Mouse (Mus musculus): Measurements from ENCODE around the gene Cd2. TPM values are rescaled to one million over a fixed set of nuclear protein-coding genes. Genes with fewer than 3 reads are reported as not detected.
A peak's percentile ranks its signal among the peaks of the same experiment; 100 is the strongest.

The Cd2 gene
- polyA plus RNA-seq, 1 experiment from 2014 or later = 2.5 TPM

- H3K36me3 ChIP-seq (replicated peaks; ENCODE audit: insufficient read depth, low read length) = no peaks in the 10 kb centered on the region
- no peaks in the 10 kb centered on the region for H3K4me1 ChIP-seq (ENCODE audit: insufficient read depth)
- H3K4me3 ChIP-seq (ENCODE audit: low read depth, low read length) = no peak overlapping the region
- no peaks in the 10 kb centered on the region for H3K9me3 ChIP-seq (ENCODE audit: low read length)
- TF ChIP-seq CTCF (IDR thresholded peaks at IDR 0.05; ENCODE audit: low read depth) = no peak
- TF ChIP-seq EP300 (IDR thresholded peaks at IDR 0.05; ENCODE audit: low read depth) = no peak
- no peak overlapping the region for H3K27ac ChIP-seq (ENCODE audit: low read depth)
- H3K4me2 ChIP-seq (ENCODE audit: low read depth, low read length) = no peak overlapping the region
- no peaks in the 10 kb centered on the region for H3K27me3 ChIP-seq (ENCODE audit: insufficient read depth, low read length)
- DNase-seq (no peak), ATAC-seq (no peak)
- 77% methylated on average over 7 of the region's 7 CpGs for WGBS (ENCODE audit: insufficient replicate concordance)
- H3K9ac ChIP-seq (replicated peaks) = no peak overlapping the region
Measured at GRCm38 (mm10) chr3:101290036-101290435, 2.3 kb upstream of the Cd2 start.

GRCm38 (mm10) chr3:101289406-101289805 lies 1.7 kb upstream of the Cd2 start:
- Histone ChIP-seq H3K27ac (ENCODE audit: low read depth) (no peak overlapping the region; the same call in 1 of the 2 replicates), H3K4me2 (ENCODE audit: low read depth, low read length) (no peak overlapping the region), H3K4me3 (ENCODE audit: low read depth, low read length) (no peak overlapping the region), H3K4me1 (ENCODE audit: insufficient read depth) (no peaks in the 10 kb centered on the region), H3K9ac (replicated peaks) (no peak overlapping the region), H3K9me3 (ENCODE audit: low read length) (no peaks in the 10 kb centered on the region), H3K27me3 (ENCODE audit: insufficient read depth, low read length) (no peaks in the 10 kb centered on the region), H3K36me3 (replicated peaks; ENCODE audit: insufficient read depth, low read length) (no peaks in the 10 kb centered on the region)
- no peak for DNase-seq
- TF ChIP-seq EP300 (IDR thresholded peaks at IDR 0.05; ENCODE audit: low read depth) (no peak), CTCF (IDR thresholded peaks at IDR 0.05; ENCODE audit: low read depth) (no peak)
- peak; percentile 30; the same call in 1 of the 2 replicates for ATAC-seq
- 78% methylated on average over 3 of the region's 3 CpGs for WGBS (ENCODE audit: insufficient replicate concordance)

- Histone ChIP-seq H3K9ac (replicated peaks) (no peak overlapping the region), H3K4me3 (ENCODE audit: low read depth, low read length) (no peak overlapping the region), H3K27ac (ENCODE audit: low read depth) (no peak overlapping the region), H3K36me3 (replicated peaks; ENCODE audit: insufficient read depth, low read length) (no peaks in the 10 kb centered on the region), H3K9me3 (ENCODE audit: low read length) (no peaks in the 10 kb centered on the region), H3K27me3 (ENCODE audit: insufficient read depth, low read length) (no peaks in the 10 kb centered on the region), H3K4me1 (ENCODE audit: insufficient read depth) (no peaks in the 10 kb centered on the region), H3K4me2 (ENCODE audit: low read depth, low read length) (no peak overlapping the region; the same call in 1 of the 2 replicates)
- DNase-seq (no peak), ATAC-seq (no peak)
- 72% methylated on average over 12 of the region's 12 CpGs for WGBS (ENCODE audit: insufficient replicate concordance)
- TF ChIP-seq CTCF (IDR thresholded peaks at IDR 0.05; ENCODE audit: low read depth) (no peak), EP300 (IDR thresholded peaks at IDR 0.05; ENCODE audit: low read depth) (no peak)
Measured at GRCm38 (mm10) chr3:101286336-101287325, 1.1 kb downstream of the Cd2 start.

GRCm38 (mm10) chr3:101285851-101286250 lies 1.9 kb downstream of the Cd2 start:
- no peak overlapping the region for H3K27ac ChIP-seq (ENCODE audit: low read depth)
- H3K9ac ChIP-seq (replicated peaks) = no peak overlapping the region
- TF ChIP-seq CTCF (IDR thresholded peaks at IDR 0.05; ENCODE audit: low read depth) (no peak), EP300 (IDR thresholded peaks at IDR 0.05; ENCODE audit: low read depth) (no peak)
- no peak overlapping the region for H3K4me2 ChIP-seq (ENCODE audit: low read depth, low read length)
- H3K9me3 ChIP-seq (ENCODE audit: low read length) = no peaks in the 10 kb centered on the region
- ATAC-seq (no peak), DNase-seq (no peak)
- H3K4me1 ChIP-seq (ENCODE audit: insufficient read depth) = no peaks in the 10 kb centered on the region
- H3K36me3 ChIP-seq (replicated peaks; ENCODE audit: insufficient read depth, low read length) = no peaks in the 10 kb centered on the region
- 82% methylated on average over 12 of the region's 12 CpGs for WGBS (ENCODE audit: insufficient replicate concordance)
- H3K4me3 ChIP-seq (ENCODE audit: low read depth, low read length) = no peak overlapping the region
- H3K27me3 ChIP-seq (ENCODE audit: insufficient read depth, low read length) = no peaks in the 10 kb centered on the region

GRCm38 (mm10) chr3:101285021-101285615 lies 2.6 kb downstream of the Cd2 start:
- no peaks in the 10 kb centered on the region for H3K27me3 ChIP-seq (ENCODE audit: insufficient read depth, low read length)
- H3K27ac ChIP-seq (ENCODE audit: low read depth) = no peak overlapping the region
- no peaks in the 10 kb centered on the region for H3K4me1 ChIP-seq (ENCODE audit: insufficient read depth)
- no peaks in the 10 kb centered on the region for H3K36me3 ChIP-seq (replicated peaks; ENCODE audit: insufficient read depth, low read length)
- DNase-seq (no peak), ATAC-seq (no peak)
- no peak for TF ChIP-seq CTCF (IDR thresholded peaks at IDR 0.05; ENCODE audit: low read depth)
- no peak for TF ChIP-seq EP300 (IDR thresholded peaks at IDR 0.05; ENCODE audit: low read depth)
- H3K4me2 ChIP-seq (ENCODE audit: low read depth, low read length) = no peak overlapping the region
- H3K9me3 ChIP-seq (ENCODE audit: low read length) = no peaks in the 10 kb centered on the region
- no peak overlapping the region for H3K4me3 ChIP-seq (ENCODE audit: low read depth, low read length)
- H3K9ac ChIP-seq (replicated peaks) = no peak overlapping the region
- 76% methylated on average over 5 of the region's 5 CpGs for WGBS (ENCODE audit: insufficient replicate concordance)

All from liver, postnatal 0 days (tissue).